Mouse (Mus musculus): ENCODE results near the gene Ripor1. TPM values are rescaled to one million over a fixed set of nuclear protein-coding genes. Genes with fewer than 3 reads are reported as not detected.
A peak's percentile ranks its signal among the peaks of the same experiment; 100 is the strongest.
"Not testable (repeated sequence)": the region's sequence is repeated elsewhere in the genome, so short reads cannot be mapped to it uniquely, and the experiment has no call there.

Ripor1 gene
- 11.8 and 12.4 TPM in 2 replicates for polyA plus RNA-seq (2014; fragmentation: Nextera tagmentation; extraction: Ambion mirVana)

GRCm38 (mm10) chr8:105604804-105605381, at the start of gene Ripor1:
Ripor1 (plus strand) TSS chr8:105605255.
- Histone ChIP-seq H3K27ac (ENCODE audit: low read depth, low read length) (peak within 1 kb of the TSS; percentile 83), H3K27me3 (ENCODE audit: control insufficient read depth, insufficient read depth, low read length) (no peaks in the 10 kb centered on the region), H3K4me2 (replicated peaks; ENCODE audit: low read depth, low read length) (peak within 1 kb of the TSS; percentile 92), H3K36me3 (ENCODE audit: control insufficient read depth, insufficient read depth, low read length) (no peaks in the 10 kb centered on the region), H3K9me3 (ENCODE audit: control insufficient read depth, low read length) (no peaks in the 10 kb centered on the region), H3K4me3 (ENCODE audit: low read depth, low read length) (peak within 1 kb of the TSS; percentile 82), H3K9ac (ENCODE audit: low read depth, low read length) (peak within 1 kb of the TSS; percentile 87), H3K4me1 (replicated peaks; ENCODE audit: control insufficient read depth, insufficient read depth, low read length) (no peaks in the 10 kb centered on the region; the same call in 1 of the 2 replicates)
- 2% methylated on average over 30 of the region's 42 CpGs for WGBS
- peak; percentile 72 for ATAC-seq (ENCODE audit: low FRiP score)
- DNase-seq (ENCODE audit: low spot score) = peak; percentile 87

- Histone ChIP-seq H3K4me1 (replicated peaks; ENCODE audit: control insufficient read depth, insufficient read depth, low read length) (0 out of 2 replicates have a peak, but pooled peaks cover 4% of the 10 kb centered on the region), H3K9ac (ENCODE audit: low read depth, low read length) (no peak overlapping the region), H3K9me3 (ENCODE audit: control insufficient read depth, low read length) (no peaks in the 10 kb centered on the region), H3K4me2 (replicated peaks; ENCODE audit: low read depth, low read length) (no peak overlapping the region), H3K36me3 (ENCODE audit: control insufficient read depth, insufficient read depth, low read length) (no peaks in the 10 kb centered on the region), H3K27ac (ENCODE audit: low read depth, low read length) (no peak overlapping the region), H3K27me3 (ENCODE audit: control insufficient read depth, insufficient read depth, low read length) (no peaks in the 10 kb centered on the region), H3K4me3 (ENCODE audit: low read depth, low read length) (no peak overlapping the region)
- no peak for DNase-seq (ENCODE audit: low spot score)
- WGBS = 90% methylated on average over 3 of the region's 3 CpGs
- ATAC-seq (ENCODE audit: low FRiP score) = no peak
Measured at GRCm38 (mm10) chr8:105562863-105563262, 42.2 kb upstream of the Ripor1 start.

GRCm38 (mm10) chr8:105563871-105564270, 41.2 kb upstream of the Ripor1 start:
- no peak overlapping the region for H3K9ac ChIP-seq (ENCODE audit: low read depth, low read length)
- 100% methylated on average over 1 of the region's 1 CpGs for WGBS

GRCm38 (mm10) chr8:105564573-105565229, 40.4 kb upstream of the Ripor1 start:
- H3K27ac ChIP-seq (ENCODE audit: low read depth, low read length); ATAC-seq (ENCODE audit: low FRiP score); H3K36me3 ChIP-seq (ENCODE audit: control insufficient read depth, insufficient read depth, low read length); H3K4me1 ChIP-seq (replicated peaks; ENCODE audit: control insufficient read depth, insufficient read depth, low read length); H3K9me3 ChIP-seq (ENCODE audit: control insufficient read depth, low read length); H3K27me3 ChIP-seq (ENCODE audit: control insufficient read depth, insufficient read depth, low read length); DNase-seq (ENCODE audit: low spot score): not testable (repeated sequence)
- Histone ChIP-seq H3K4me2 (replicated peaks; ENCODE audit: low read depth, low read length) (peak overlapping the region; percentile 87), H3K4me3 (ENCODE audit: low read depth, low read length) (peak overlapping the region; percentile 89), H3K9ac (ENCODE audit: low read depth, low read length) (peak overlapping the region; percentile 86)
- WGBS = 85% methylated on average over 9 of the region's 9 CpGs

More at GRCm38 (mm10) chr8:105563871-105564270, 41.2 kb upstream of the Ripor1 start:
- H3K27ac ChIP-seq (ENCODE audit: low read depth, low read length) = no peak overlapping the region
- no peaks in the 10 kb centered on the region for H3K9me3 ChIP-seq (ENCODE audit: control insufficient read depth, low read length)
- H3K4me2 ChIP-seq (replicated peaks; ENCODE audit: low read depth, low read length) = no peak overlapping the region
- H3K4me3 ChIP-seq (ENCODE audit: low read depth, low read length) = no peak overlapping the region
- no peaks in the 10 kb centered on the region for H3K36me3 ChIP-seq (ENCODE audit: control insufficient read depth, insufficient read depth, low read length)
- H3K4me1 ChIP-seq (replicated peaks; ENCODE audit: control insufficient read depth, insufficient read depth, low read length) = 0 out of 2 replicates have a peak, but pooled peaks cover 4% of the 10 kb centered on the region
- H3K27me3 ChIP-seq (ENCODE audit: control insufficient read depth, insufficient read depth, low read length) = no peaks in the 10 kb centered on the region
- no peak for ATAC-seq (ENCODE audit: low FRiP score)
- DNase-seq (ENCODE audit: low spot score) = no peak

- Histone ChIP-seq H3K4me1 (replicated peaks; ENCODE audit: control insufficient read depth, insufficient read depth, low read length) (0 out of 2 replicates have a peak, but pooled peaks cover 4% of the 10 kb centered on the region), H3K4me2 (replicated peaks; ENCODE audit: low read depth, low read length) (peak overlapping the region; percentile 87), H3K9ac (ENCODE audit: low read depth, low read length) (peak overlapping the region; percentile 86), H3K36me3 (ENCODE audit: control insufficient read depth, insufficient read depth, low read length) (no peaks in the 10 kb centered on the region), H3K27me3 (ENCODE audit: control insufficient read depth, insufficient read depth, low read length) (no peaks in the 10 kb centered on the region), H3K9me3 (ENCODE audit: control insufficient read depth, low read length) (no peaks in the 10 kb centered on the region), H3K27ac (ENCODE audit: low read depth, low read length) (peak overlapping the region; percentile 70), H3K4me3 (ENCODE audit: low read depth, low read length) (peak overlapping the region; percentile 89)
- under 1% methylated on average over 27 of the region's 31 CpGs for WGBS
- ATAC-seq (ENCODE audit: low FRiP score) (peak; percentile 84), DNase-seq (ENCODE audit: low spot score) (peak; percentile 49)
Measured at GRCm38 (mm10) chr8:105565401-105565881, 39.6 kb upstream of the Ripor1 start.

GRCm38 (mm10) chr8:105565952-105566702, 38.9 kb upstream of the Ripor1 start, which contains the start of gene Atp6v0d1:
Atp6v0d1 (minus strand) TSS chr8:105566047.
- Histone ChIP-seq H3K4me1 (replicated peaks; ENCODE audit: control insufficient read depth, insufficient read depth, low read length) (0 out of 2 replicates have a peak, but pooled peaks cover 4% of the 10 kb centered on the region), H3K36me3 (ENCODE audit: control insufficient read depth, insufficient read depth, low read length) (no peaks in the 10 kb centered on the region), H3K27ac (ENCODE audit: low read depth, low read length) (peak within 1 kb of the TSS; percentile 70), H3K9ac (ENCODE audit: low read depth, low read length) (peak within 1 kb of the TSS; percentile 86), H3K4me3 (ENCODE audit: low read depth, low read length) (peak within 1 kb of the TSS; percentile 89), H3K27me3 (ENCODE audit: control insufficient read depth, insufficient read depth, low read length) (no peaks in the 10 kb centered on the region), H3K9me3 (ENCODE audit: control insufficient read depth, low read length) (no peaks in the 10 kb centered on the region), H3K4me2 (replicated peaks; ENCODE audit: low read depth, low read length) (peak within 1 kb of the TSS; percentile 87)
- 5% methylated on average over 52 of the region's 53 CpGs for WGBS
- DNase-seq (ENCODE audit: low spot score) (peak; percentile 100), ATAC-seq (ENCODE audit: low FRiP score) (peak; percentile 99)

- Histone ChIP-seq H3K9ac (ENCODE audit: low read depth, low read length) (peak overlapping the region; percentile 73), H3K27me3 (ENCODE audit: control insufficient read depth, insufficient read depth, low read length) (no peaks in the 10 kb centered on the region), H3K36me3 (ENCODE audit: control insufficient read depth, insufficient read depth, low read length) (no peaks in the 10 kb centered on the region), H3K9me3 (ENCODE audit: control insufficient read depth, low read length) (no peaks in the 10 kb centered on the region), H3K4me1 (replicated peaks; ENCODE audit: control insufficient read depth, insufficient read depth, low read length) (0 out of 2 replicates have a peak, but pooled peaks cover 4% of the 10 kb centered on the region), H3K27ac (ENCODE audit: low read depth, low read length) (no peak overlapping the region), H3K4me3 (ENCODE audit: low read depth, low read length) (peak overlapping the region; percentile 89), H3K4me2 (replicated peaks; ENCODE audit: low read depth, low read length) (peak overlapping the region; percentile 87)
- ATAC-seq (ENCODE audit: low FRiP score) (peak; percentile 23), DNase-seq (ENCODE audit: low spot score) (no peak)
- WGBS = 30% methylated on average over 27 of the region's 27 CpGs
Measured at GRCm38 (mm10) chr8:105566703-105567595, 38.1 kb upstream of the Ripor1 start.

GRCm38 (mm10) chr8:105571810-105572209, 33.2 kb upstream of the Ripor1 start:
- 91% methylated on average over 9 of the region's 9 CpGs for WGBS
- ATAC-seq (ENCODE audit: low FRiP score) = no peak
- 0 out of 2 replicates have a peak, but pooled peaks cover under 1% of the 10 kb centered on the region for H3K4me1 ChIP-seq (replicated peaks; ENCODE audit: control insufficient read depth, insufficient read depth, low read length)
- no peak overlapping the region for H3K4me2 ChIP-seq (replicated peaks; ENCODE audit: low read depth, low read length)
- no peaks in the 10 kb centered on the region for H3K27me3 ChIP-seq (ENCODE audit: control insufficient read depth, insufficient read depth, low read length)
- H3K36me3 ChIP-seq (ENCODE audit: control insufficient read depth, insufficient read depth, low read length) = no peaks in the 10 kb centered on the region
- no peak for DNase-seq (ENCODE audit: low spot score)
- H3K4me3 ChIP-seq (ENCODE audit: low read depth, low read length) = no peak overlapping the region
- no peak overlapping the region for H3K9ac ChIP-seq (ENCODE audit: low read depth, low read length)
- no peak overlapping the region for H3K27ac ChIP-seq (ENCODE audit: low read depth, low read length)
- H3K9me3 ChIP-seq (ENCODE audit: control insufficient read depth, low read length) = no peaks in the 10 kb centered on the region
